Mouse (Mus musculus): ENCODE data around the gene Epb41l2.

DNA sequence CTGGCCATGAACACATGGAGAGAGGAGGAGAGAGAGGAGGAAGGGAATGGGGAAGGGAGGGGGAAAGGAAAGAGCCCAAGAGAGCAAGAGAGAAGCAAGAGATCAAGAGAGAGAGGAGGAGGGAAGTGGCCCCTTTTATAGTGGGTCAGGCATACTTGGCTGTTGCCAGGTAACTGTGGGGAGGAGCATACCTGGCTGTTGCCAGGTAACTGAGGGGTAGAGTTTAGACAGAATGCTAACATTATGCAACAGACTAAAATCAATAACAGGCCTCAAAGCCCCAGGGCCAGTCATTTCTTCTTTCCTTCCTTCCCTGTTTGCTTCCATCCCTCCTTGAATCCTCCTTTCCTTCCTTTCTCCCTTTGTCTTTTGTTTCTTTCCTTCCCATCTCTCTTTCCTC lies 41.9 kb upstream of the Epb41l2 start:
- TF ChIP-seq CTCF (IDR thresholded peaks at IDR 0.05; ENCODE audit: low read depth), result no peak
- TF ChIP-seq EP300 (IDR thresholded peaks at IDR 0.05; ENCODE audit: low read depth), result no peak
